Mouse (Mus musculus) kidney, postnatal 0 days (tissue): ENCODE data around the gene Dkc1. TPM values are rescaled to one million over a fixed set of nuclear protein-coding genes. Genes with fewer than 3 reads are reported as not detected.
A peak's percentile ranks its signal among the peaks of the same experiment; 100 is the strongest.
"Not testable (repeated sequence)": the region's sequence is repeated elsewhere in the genome, so short reads cannot be mapped to it uniquely, and the experiment has no call there.

ENCODE experiments used
- ATAC-seq: fragments of 200-750 bp; cut with Nextera tagmentation; replicated peaks from 2 replicates; pipeline ENCODE4 v1.8.0; 2017; ENCODE audit warnings: low read depth, moderate number of reproducible peaks, moderate TSS enrichment, moderate library complexity; ENCODE audit not compliant: low FRiP score
- DNase-seq: peaks from one replicate; pipeline ENCODE4 v3.0.0-alpha.2; 2016; ENCODE audit warnings: low spot score
- H3K27ac ChIP-seq: fragments of 300-500 bp; sonication (generic); 2 replicates; pipeline ENCODE4 v1.5.1; 2014; ENCODE audit warnings: mild to moderate bottlenecking
- H3K27me3 ChIP-seq: fragments of 300-500 bp; sonication (generic); 2 replicates; pipeline ENCODE4 v1.6.1; 2014; ENCODE audit warnings: low read length, mixed read lengths; ENCODE audit not compliant: insufficient read depth
- H3K36me3 ChIP-seq: fragments of 300-500 bp; sonication (generic); 2 replicates; pipeline ENCODE4 v1.6.1; 2014; ENCODE audit warnings: low read length, mixed read lengths; ENCODE audit not compliant: insufficient read depth
- H3K4me1 ChIP-seq: fragments of 300-500 bp; sonication (generic); replicated peaks from 2 replicates; pipeline ENCODE4 v1.6.1; 2014; ENCODE audit warnings: antibody characterized with exemption, low read length, mixed read lengths; ENCODE audit not compliant: insufficient read depth
- H3K4me2 ChIP-seq: fragments of 300-500 bp; sonication (generic); 2 replicates; pipeline ENCODE4 v1.6.1; 2014; ENCODE audit warnings: mild to moderate bottlenecking, low read length, moderate library complexity, mixed read lengths
- H3K4me3 ChIP-seq: fragments of 300-500 bp; sonication (generic); replicated peaks from 2 replicates; pipeline ENCODE4 v1.5.1; 2014; ENCODE audit warnings: low read depth, low read length
- H3K9ac ChIP-seq: fragments of 300-500 bp; sonication (generic); 2 replicates; pipeline ENCODE4 v1.6.1; 2014; ENCODE audit warnings: low read depth, low read length
- H3K9me3 ChIP-seq: fragments of 300-500 bp; sonication (generic); replicated peaks from 2 replicates; pipeline ENCODE4 v1.6.1; 2016; ENCODE audit warnings: low read length, inconsistent platforms, mixed read lengths
- CTCF ChIP-seq: IDR thresholded peaks from 2 replicates; pipeline ENCODE4 v1.5.1; 2016; ENCODE audit warnings: antibody characterized with exemption, low read depth, mild to moderate bottlenecking, moderate library complexity
- WGBS: fragments of 180-500 bp; shearing (Covaris S2); extraction: QIAGEN DNeasy Blood & Tissue Kit; methylation state at CpG from one replicate; pipeline ENCODE4 v1.1.7; 2014; 5-methylcytosine and 5-hydroxymethylcytosine counted together
- polyA plus RNA-seq: library from polyadenylated mRNA; unstranded; fragments of >200 nt; fragmentation: Nextera tagmentation; extraction: Ambion mirVana; gene quantifications from 2 replicates; pipeline ENCODE4 v1.2.1, GENCODE M21; 2015

The Dkc1 gene
- polyA plus RNA-seq, 1 experiment from 2014 or later: 64.3 TPM

- no peak overlapping the region for H3K4me3 ChIP-seq
- H3K9ac ChIP-seq: no peak overlapping the region
- no peaks in the 10 kb centered on the region for H3K27me3 ChIP-seq
- TF ChIP-seq CTCF: no peak
- H3K9me3 ChIP-seq: no peaks in the 10 kb centered on the region
- no peaks in the 10 kb centered on the region for H3K4me1 ChIP-seq
- H3K36me3 ChIP-seq: no peaks in the 10 kb centered on the region
- H3K27ac ChIP-seq: no peak overlapping the region
- no peak for ATAC-seq
- H3K4me2 ChIP-seq: no peak overlapping the region
- no peak for DNase-seq
Measured at GRCm38 (mm10) chrX:75136938-75137337, 41.3 kb downstream of the Dkc1 start.

DNA sequence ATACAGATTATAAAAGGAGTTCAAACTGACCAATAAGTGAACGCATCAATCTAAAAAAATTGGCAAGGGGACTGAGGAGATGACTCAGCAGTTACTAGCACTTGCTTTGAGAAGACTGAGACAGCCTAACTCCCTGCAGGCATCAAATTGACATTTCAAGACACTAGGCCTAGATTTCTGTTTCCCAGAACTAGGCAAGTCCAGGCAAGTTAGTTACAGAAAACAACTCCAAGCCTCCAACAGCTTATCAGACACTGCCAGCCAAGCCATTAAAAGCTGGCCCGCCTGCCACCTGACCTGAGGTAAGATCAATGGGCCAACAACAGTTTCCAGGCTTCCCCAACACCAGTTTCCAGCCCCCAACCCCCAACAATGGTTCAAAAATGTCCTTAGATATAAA, 42.1 kb downstream of the Dkc1 start:
- no peak for ATAC-seq
- Histone ChIP-seq H3K4me2 (no peak overlapping the region), H3K9me3 (no peaks in the 10 kb centered on the region), H3K36me3 (no peaks in the 10 kb centered on the region), H3K9ac (no peak overlapping the region), H3K4me1 (no peaks in the 10 kb centered on the region), H3K27ac (no peak overlapping the region), H3K27me3 (no peaks in the 10 kb centered on the region), H3K4me3 (no peak overlapping the region)
- no peak for TF ChIP-seq CTCF
- DNase-seq: no peak
- WGBS: 82% methylated on average over 2 of the region's 2 CpGs

DNA sequence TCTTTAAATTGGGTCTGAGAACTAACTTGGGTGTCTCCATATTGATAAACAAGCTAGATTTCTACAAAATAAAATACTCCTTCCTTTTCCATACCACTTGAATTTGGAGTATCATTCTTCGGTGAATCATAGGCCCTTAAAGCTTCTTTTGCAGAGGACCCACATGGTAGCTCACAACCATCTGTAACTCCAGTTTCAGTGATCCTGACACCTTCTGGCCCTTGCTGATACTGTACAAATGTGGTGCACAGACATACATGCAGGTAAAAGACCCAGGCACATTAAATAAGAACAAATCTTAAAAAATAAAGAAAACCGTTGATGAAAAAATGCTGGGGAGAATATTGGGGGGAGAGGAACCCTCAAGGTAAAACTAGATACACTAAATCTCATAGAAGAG, 42.5 kb downstream of the Dkc1 start:
- H3K4me2 ChIP-seq: no peak overlapping the region
- no peaks in the 10 kb centered on the region for H3K9me3 ChIP-seq
- DNase-seq (no peak), ATAC-seq (no peak)
- no peaks in the 10 kb centered on the region for H3K27me3 ChIP-seq
- H3K9ac ChIP-seq: no peak overlapping the region
- H3K4me1 ChIP-seq: no peaks in the 10 kb centered on the region
- H3K4me3 ChIP-seq: no peak overlapping the region
- no peak for TF ChIP-seq CTCF
- H3K36me3 ChIP-seq: no peaks in the 10 kb centered on the region
- 94% methylated on average over 2 of the region's 2 CpGs for WGBS
- H3K27ac ChIP-seq: no peak overlapping the region

- DNase-seq (peak; percentile 14), ATAC-seq (0 out of 2 replicates have a peak, but pooled peaks have one; percentile 25)
- not testable (repeated sequence) for H3K27me3 ChIP-seq, H3K9me3 ChIP-seq, H3K36me3 ChIP-seq, H3K27ac ChIP-seq, H3K4me1 ChIP-seq, H3K9ac ChIP-seq
- 32% methylated on average over 29 of the region's 42 CpGs for WGBS
- Histone ChIP-seq H3K4me2 (peak overlapping the region; percentile 51), H3K4me3 (peak overlapping the region; percentile 20)
Measured at GRCm38 (mm10) chrX:75143124-75143555, 47.5 kb downstream of the Dkc1 start.

DNA sequence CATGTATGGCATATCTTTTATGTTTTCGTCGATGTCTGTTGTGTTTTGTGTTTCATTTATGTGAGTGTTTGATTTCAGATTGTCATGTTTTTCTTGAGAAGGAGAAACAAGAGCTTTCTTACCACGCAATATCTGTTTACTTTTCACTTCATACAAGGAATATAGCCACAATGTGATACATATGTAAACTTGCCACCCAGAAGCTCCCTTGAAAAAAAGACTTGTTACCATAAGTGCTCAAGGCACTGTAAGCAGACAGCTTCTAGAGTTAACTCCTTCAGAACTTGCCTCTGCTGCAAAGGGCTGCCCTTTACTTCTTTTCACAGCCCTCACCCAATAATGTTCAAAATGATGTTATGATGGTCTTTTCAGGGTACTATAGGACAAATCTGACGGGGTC, 52.8 kb downstream of the Dkc1 start:
- Histone ChIP-seq H3K4me1 (no peaks in the 10 kb centered on the region), H3K9ac (no peak overlapping the region), H3K9me3 (no peaks in the 10 kb centered on the region), H3K36me3 (no peaks in the 10 kb centered on the region), H3K4me3 (no peak overlapping the region), H3K27me3 (no peaks in the 10 kb centered on the region), H3K4me2 (no peak overlapping the region), H3K27ac (no peak overlapping the region)
- ATAC-seq: no peak
- WGBS: 74% methylated on average over 4 of the region's 4 CpGs
- DNase-seq: no peak
- TF ChIP-seq CTCF: no peak

GRCm38 (mm10) chrX:75150304-75150703, 54.6 kb downstream of the Dkc1 start:
- H3K36me3 ChIP-seq: no peaks in the 10 kb centered on the region
- H3K4me3 ChIP-seq: no peak overlapping the region
- DNase-seq: no peak
- no peaks in the 10 kb centered on the region for H3K27me3 ChIP-seq
- H3K27ac ChIP-seq: no peak overlapping the region
- no peaks in the 10 kb centered on the region for H3K9me3 ChIP-seq
- ATAC-seq: no peak
- H3K9ac ChIP-seq: no peak overlapping the region
- H3K4me2 ChIP-seq: no peak overlapping the region
- 78% methylated on average over 2 of the region's 2 CpGs for WGBS
- no peak for TF ChIP-seq CTCF
- H3K4me1 ChIP-seq: no peaks in the 10 kb centered on the region

- WGBS: 61% methylated on average over 1 of the region's 1 CpGs
- H3K4me1 ChIP-seq: no peaks in the 10 kb centered on the region
- no peak overlapping the region for H3K4me2 ChIP-seq
- ATAC-seq (no peak), DNase-seq (no peak)
- no peak for TF ChIP-seq CTCF
- H3K9ac ChIP-seq: no peak overlapping the region
- H3K4me3 ChIP-seq: no peak overlapping the region
- H3K9me3 ChIP-seq: no peaks in the 10 kb centered on the region
- no peaks in the 10 kb centered on the region for H3K36me3 ChIP-seq
- no peaks in the 10 kb centered on the region for H3K27me3 ChIP-seq
- no peak overlapping the region for H3K27ac ChIP-seq
Measured at GRCm38 (mm10) chrX:75152249-75152648, 56.6 kb downstream of the Dkc1 start.
